Mouse (Mus musculus): Measurements from ENCODE around the gene Adamtsl5.

Gene Adamtsl5

GRCm38 (mm10) chr10:80342749-80343424 lies 5.3 kb downstream of the Adamtsl5 start:
- peak; percentile 94 for DNase-seq (ENCODE audit: low read depth, low spot score)

GRCm38 (mm10) chr10:80342305-80342748 lies 5.9 kb downstream of the Adamtsl5 start:
- no peak for DNase-seq (ENCODE audit: low read depth, low spot score)

GRCm38 (mm10) chr10:80341491-80342304 lies 6.5 kb downstream of the Adamtsl5 start:
- DNase-seq (ENCODE audit: low read depth, low spot score): no peak

GRCm38 (mm10) chr10:80341026-80341425 lies 7.2 kb downstream of the Adamtsl5 start:
- no peak for DNase-seq (ENCODE audit: low read depth, low spot score)

- DNase-seq (ENCODE audit: low read depth, low spot score): peak; percentile 90
Observed at GRCm38 (mm10) chr10:80339941-80340750, 8.1 kb downstream of the Adamtsl5 start.

- no peak for DNase-seq (ENCODE audit: low read depth, low spot score)
Observed at GRCm38 (mm10) chr10:80336263-80336662, 11.9 kb downstream of the Adamtsl5 start.

GRCm38 (mm10) chr10:80332525-80332989 lies 15.7 kb downstream of the Adamtsl5 start:
- no peak for DNase-seq (ENCODE audit: low read depth, low spot score)

- no peak for DNase-seq (ENCODE audit: low read depth, low spot score)
Observed at GRCm38 (mm10) chr10:80331636-80332524, 16.3 kb downstream of the Adamtsl5 start.

- no peak for DNase-seq (ENCODE audit: low read depth, low spot score)
Observed at GRCm38 (mm10) chr10:80330888-80331287, 17.3 kb downstream of the Adamtsl5 start.

GRCm38 (mm10) chr10:80330084-80330483 lies 18.1 kb downstream of the Adamtsl5 start:
- no peak for DNase-seq (ENCODE audit: low read depth, low spot score)

GRCm38 (mm10) chr10:80329273-80330081 lies 18.7 kb downstream of the Adamtsl5 start, which contains the start of the genes Pcsk4 and Reep6:
Pcsk4 (minus strand) TSS chr10:80329498.
Reep6 (plus strand) TSS chr10:80329953.
- peak; percentile 100 for DNase-seq (ENCODE audit: low read depth, low spot score)

GRCm38 (mm10) chr10:80325045-80325444 lies 23.2 kb downstream of the Adamtsl5 start:
- no peak for DNase-seq (ENCODE audit: low read depth, low spot score)

GRCm38 (mm10) chr10:80324120-80325037 lies 23.8 kb downstream of the Adamtsl5 start:
- DNase-seq (ENCODE audit: low read depth, low spot score): no peak

- peak; percentile 55 for DNase-seq (ENCODE audit: low read depth, low spot score)
Observed at GRCm38 (mm10) chr10:80323261-80324119, 24.7 kb downstream of the Adamtsl5 start.

- no peak for DNase-seq (ENCODE audit: low read depth, low spot score)
Observed at GRCm38 (mm10) chr10:80322811-80323211, 25.4 kb downstream of the Adamtsl5 start.

GRCm38 (mm10) chr10:80321670-80322581 lies 26.3 kb downstream of the Adamtsl5 start:
- no peak for DNase-seq (ENCODE audit: low read depth, low spot score)

Data from ZHBTc4 (cell line).